Mouse (Mus musculus) liver, adult (tissue): ENCODE measurements around the gene Timm29.

Source experiments
- GATA4 ChIP-seq: IDR thresholded peaks from 2 replicates; pipeline ENCODE4 v1.6.1; 2014; ENCODE audit warnings: mild to moderate bottlenecking, low read length; ENCODE audit not compliant: insufficient replicate concordance

Timm29 gene

DNA sequence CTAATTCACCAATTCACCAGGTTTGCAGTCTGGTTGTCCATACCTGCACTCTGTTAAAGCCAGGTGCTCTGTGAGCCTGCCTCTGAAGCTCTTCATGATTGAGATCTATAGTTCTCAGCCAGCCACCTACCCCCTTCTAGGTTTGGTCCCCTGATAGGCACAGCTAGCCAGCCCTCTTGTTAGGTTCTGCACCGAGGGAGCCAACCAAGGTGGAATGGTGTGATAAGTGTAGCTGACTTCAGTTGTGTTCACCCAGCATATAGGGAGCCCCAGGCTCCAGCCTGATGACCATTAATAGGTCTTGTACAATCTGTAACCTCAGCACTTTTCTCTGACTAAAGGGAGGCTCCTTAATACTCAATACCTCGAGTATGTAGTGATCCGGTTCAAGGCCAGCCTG lies 7.7 kb downstream of the Timm29 start:
- no peak for TF ChIP-seq GATA4

DNA sequence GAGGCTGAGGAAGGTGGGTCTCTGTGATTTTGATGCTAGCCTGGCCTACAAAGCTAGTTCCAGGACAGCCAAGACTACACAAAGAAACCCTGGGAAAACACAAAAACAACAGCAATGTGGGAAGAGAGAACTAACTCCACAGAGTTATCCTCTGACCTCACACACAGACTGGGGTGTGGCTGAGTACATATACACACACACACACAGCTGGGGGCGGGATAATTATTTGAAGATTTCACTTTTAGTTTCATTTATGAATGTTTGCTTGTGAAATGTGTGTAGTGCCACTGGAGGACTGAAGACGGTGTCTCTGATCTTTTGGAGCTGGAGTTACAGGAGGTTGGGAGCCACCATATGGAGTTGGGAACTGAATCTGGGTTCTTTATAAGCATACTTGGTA lies 8.6 kb downstream of the Timm29 start:
- no peak for TF ChIP-seq GATA4

DNA sequence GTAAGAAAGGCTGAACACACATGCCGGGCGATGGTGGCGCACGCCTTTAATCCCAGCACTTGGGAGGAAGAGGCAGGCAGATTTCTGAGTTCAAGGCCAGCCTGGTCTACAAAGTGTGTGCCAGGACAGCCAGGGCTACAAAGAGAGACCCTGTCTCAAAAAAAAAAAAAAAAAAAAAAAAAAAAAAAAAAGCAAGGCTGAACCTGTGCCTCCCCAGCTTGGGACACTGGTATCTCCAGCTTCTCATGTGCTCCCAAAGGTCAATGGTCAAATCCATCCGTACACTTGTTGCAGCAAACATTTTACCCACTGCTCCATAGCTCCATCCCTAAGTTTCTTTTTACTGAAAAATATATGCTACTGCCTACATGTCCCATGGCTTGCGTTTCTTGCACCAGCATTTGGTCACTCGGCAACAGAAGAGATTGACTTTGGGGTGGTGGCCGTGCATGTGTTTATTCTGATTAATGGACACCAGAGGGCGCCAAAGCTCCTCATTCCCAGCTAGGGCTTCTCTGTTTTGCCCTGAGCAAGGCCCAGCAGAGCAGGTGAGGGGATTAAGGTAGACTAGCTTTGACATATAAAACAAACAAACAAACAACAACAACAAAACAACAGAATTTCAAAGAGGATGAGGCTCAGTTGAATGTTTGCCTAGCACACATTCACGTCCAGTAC lies 9.3 kb downstream of the Timm29 start:
- no peak for TF ChIP-seq GATA4

DNA sequence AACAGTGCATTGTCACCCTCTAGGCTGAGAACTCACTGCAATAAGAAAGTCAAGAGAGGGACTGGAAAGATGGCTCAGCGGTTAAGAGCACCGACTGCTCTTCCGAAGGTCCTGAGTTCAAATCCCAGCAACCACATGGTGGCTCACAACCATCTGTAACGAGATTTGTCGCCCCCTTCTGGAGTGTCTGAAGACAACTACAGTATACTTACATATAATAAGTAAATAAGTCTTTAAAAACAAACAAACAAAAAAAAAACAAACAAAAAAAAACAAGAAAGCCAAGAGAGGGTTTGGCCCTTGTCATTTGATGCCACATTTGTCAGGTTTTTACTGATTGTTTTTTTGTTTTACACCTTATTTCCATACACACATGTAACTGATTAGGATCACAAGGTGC lies 11.6 kb downstream of the Timm29 start:
- no peak for TF ChIP-seq GATA4

DNA sequence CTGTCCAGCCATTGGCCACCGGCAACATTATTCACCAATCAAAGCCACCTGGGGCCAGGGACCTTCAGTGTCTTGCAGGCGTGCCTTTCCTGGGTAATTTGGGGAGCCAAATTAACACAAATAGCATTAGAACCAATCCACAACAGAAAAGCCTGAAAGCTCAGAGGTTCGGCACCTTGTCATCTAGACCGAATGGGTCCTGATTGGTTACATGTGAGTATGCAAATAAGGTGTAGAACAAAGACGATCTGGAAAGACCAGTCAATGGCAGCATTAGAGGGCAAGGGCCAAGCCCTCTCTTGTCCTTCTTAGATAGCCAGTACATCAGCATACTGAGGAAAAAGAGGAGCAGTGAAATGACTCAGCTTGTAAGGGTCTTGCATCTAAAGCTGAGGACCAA lies 13.3 kb downstream of the Timm29 start:
- no peak for TF ChIP-seq GATA4

DNA sequence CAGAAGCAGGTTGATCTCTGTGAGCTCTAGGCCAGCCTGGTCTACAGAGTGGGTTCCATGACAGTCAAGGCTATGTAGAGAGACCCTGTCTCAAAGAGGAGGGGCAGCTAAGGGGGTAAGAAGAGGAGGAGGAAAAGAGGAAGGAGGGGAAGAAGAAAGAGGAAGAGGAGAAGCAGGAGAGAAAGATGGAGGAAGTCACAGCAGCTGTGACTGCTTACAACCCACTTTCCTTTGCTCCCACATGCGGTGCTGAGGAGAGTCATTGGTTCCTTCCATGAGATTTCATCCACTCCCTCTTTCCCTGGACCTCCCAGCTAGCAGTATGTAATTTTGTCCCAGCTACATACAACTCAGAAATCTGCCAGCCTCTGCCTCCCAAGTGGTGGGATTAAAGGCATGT lies 14.1 kb downstream of the Timm29 start:
- no peak for TF ChIP-seq GATA4

DNA sequence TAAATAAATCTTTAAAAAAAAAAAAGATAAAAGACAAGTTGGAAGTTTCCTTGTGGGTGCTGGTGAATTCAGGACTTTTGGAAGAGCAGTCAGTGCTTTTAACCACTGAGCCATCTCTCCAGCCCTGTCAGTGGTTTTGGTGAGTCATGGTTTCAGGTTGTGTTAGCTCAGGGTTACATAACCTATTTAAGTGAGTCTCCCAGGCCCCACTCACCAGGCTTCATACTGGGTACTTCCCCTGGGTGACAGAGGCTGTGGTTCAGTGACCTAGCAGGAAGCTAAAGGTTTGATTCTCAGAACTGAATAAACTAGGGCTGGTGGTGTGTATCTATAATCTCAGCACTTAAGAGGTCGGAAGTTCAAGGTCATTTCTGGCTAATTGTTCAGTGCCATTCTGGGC lies 17.3 kb downstream of the Timm29 start:
- no peak for TF ChIP-seq GATA4

DNA sequence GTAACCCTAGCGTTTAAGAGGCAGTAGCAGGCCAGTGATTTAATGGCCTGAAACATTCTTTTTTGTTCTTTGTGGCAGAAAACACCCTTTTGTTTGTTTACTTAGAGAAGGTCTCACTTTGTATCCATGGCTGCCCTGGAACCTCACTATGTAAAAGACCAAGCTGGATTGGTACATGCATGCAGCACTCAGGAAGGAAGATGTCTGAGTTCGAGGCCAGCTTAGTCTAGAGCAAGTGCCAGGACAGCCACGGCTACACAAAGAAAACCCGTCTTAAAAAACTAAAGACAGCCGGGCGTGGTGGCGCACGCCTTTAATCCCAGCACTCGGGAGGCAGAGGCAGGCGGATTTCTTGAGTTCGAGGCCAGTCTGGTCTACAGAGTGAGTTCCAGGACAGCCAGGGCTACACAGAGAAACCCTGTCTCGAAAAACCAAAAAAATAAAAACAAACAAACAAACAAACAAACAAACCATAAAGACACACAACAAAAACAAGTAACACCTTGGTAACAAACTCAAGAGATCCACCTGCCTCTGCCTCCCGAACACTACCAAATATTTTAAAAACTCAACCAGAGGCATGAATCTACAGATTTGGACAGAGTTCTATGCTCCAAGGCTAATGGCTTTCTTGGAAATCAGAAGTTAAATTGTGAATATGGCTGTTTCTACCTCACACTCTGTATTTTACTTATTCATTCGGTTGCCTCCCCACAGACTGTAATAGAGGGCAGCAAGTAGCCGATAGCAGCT lies 22.5 kb downstream of the Timm29 start:
- no peak for TF ChIP-seq GATA4

DNA sequence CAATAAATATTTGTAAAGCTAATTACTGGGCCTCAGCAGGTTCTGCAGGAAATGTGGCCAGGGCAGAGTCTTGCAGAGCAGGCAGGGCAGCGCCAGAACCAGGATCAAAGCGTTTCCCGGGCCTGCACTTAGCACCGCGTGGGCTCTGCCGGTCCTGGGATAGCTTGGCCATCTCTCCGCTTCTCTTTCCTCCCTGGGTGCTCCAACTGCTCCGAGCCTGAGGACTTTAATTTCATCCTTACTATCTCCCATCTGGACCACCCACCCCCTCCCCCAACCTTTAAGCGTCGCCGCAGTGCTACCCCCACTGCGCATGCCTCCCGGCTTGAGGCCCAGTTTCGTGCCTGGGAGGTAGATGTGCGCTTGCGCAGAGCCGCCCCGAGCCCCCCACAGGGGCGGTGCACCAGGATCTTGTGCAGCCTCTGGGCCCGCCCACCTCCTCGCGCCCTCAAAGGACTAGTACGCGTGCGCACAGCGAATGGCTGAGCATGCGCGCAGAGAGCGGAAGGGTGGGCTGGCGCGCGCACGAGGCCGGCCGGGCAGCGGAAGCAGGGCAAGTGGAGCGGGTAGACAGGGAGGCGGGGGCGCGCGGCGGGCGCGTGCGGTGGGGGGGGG lies 23.2 kb downstream of the Timm29 start, which contains the start of gene Smarca4:
Gene Smarca4, plus strand, starts transcription at position 553 of the 615 bp plus-strand sequence.
- peak; percentile 51; the same call in 1 of the 2 replicates for TF ChIP-seq GATA4

DNA sequence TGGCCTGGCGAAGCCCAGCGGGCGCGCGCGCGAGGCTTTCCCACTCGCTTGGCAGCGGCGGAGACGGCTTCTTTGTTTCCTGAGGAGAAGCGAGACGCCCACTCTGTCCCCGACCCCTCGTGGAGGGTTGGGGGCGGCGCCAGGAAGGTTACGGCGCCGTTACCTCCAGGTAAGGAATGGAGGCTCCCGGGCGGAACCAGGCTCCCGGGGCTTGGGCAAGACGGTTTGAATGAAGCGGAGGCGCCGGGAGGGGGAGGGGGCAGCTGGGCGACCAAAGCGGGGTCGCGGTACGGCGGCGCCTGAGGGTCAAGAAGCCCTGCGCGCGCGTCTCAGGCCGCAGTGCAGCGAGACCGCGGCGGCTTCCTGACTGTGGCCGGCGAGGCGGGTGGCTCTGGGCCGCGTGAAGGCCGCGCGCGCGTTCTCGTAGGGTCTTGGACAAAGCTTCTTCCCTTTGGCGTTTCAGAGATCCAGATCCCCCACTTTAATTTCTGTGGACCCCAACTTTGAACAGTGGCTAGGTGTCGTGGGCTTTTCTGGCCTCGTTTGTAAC lies 23.8 kb downstream of the Timm29 start:
- peak; percentile 30; the same call in 1 of the 2 replicates for TF ChIP-seq GATA4

DNA sequence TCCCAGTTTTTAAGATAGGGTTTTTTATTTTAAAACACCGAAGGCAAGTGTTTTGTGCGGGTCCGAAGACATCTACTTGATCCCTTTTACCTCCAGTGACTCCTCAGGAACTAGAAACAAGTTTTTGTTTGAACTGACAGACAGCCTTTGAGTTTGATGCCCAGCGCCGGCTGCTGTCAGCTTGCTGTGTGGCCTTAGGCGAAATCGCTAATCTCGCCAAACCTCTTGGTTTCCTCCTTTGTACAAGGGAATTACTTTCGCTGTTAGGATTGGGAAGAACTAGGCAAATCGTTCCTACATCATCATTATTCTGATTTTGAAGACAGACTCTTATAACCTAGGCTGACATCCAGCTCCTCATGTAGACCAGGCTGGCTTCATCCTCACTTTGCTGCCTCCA lies 24.5 kb downstream of the Timm29 start:
- TF ChIP-seq GATA4, result no peak

DNA sequence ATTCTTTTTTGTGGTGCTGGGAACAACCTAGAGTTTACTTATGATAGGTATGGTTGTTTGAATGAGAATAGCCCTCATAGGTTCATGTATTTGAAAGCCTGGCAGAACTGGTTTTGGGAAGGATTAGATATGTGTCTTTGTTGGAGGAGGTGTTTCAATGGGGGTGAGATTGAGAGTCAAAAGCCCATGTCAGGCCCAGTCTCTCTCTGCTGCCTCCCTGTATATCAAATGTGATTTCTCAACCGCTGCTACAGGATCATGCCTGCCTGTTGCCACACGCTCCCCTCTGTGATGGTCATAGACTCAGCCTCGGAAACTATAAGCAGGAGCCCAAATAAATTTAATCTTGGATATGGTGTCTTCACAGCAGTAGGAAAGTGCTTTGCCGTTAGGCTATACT lies 27.7 kb downstream of the Timm29 start:
- TF ChIP-seq GATA4, result no peak

DNA sequence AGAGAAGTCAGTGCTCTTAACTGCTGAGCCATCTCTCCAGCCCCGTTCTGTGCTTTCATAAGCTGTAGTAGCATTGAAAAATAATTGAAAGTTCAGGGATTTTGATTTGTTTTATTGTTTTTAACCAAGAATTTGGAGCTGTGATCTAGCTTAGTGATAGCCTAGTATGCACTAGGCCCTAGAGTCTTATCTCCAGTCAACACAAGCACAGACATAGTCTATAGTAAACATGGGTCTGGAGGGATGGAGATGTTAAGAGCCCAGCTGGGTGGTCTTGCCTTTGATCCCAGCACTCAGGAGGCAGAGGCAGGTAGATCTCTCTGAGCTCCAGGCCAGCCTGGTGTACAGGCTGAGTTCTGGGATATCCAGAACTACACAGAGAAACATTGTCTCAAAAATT lies 30.2 kb downstream of the Timm29 start:
- TF ChIP-seq GATA4, result no peak

DNA sequence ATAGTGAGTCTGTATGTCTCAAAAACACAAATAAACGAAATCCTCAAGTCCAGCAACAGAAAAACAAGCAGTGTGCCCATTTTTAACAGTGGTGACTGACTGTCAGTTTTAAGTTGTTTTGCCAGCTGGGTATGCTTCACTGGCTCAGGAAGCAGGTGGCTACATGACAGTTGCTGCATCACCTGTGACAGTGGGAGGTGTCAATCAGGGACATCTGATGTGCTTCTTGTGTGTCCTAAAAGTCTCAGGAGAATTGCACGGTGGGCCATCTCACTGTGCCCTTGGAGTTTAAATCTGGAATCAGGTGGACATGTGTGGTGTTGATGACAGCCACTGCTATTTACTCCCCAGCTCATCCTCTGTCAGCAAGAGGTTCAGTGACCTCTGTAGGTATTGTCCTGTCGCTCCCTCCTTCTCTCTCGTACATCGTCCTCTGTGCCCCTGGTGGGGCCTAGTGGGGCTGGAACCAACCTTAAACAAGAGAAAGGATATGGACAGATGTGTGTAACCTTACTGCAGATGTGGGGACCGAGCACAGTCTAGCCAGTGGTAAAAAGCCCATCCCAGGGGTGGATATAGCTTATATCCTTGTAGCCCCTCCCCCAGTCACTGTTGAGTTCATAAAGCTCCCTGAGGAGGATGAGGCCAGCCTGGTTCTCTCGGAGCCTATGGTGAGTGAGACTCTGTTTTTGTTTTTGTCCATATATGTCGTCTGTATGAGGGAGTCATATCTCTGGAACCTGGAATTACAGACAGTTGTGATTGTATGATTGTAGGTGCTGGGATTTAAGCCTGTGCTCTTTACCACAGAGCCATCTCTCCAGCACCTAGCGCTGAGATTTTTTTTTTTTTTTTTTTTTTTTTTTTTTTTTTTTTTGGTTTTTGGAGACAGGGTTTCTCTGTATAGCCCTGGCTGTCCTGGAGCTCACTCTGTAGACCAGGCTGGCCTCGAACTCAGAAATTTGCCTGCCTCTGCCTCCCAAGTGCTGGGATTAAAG lies 33.1 kb downstream of the Timm29 start:
- TF ChIP-seq GATA4, result no peak

DNA sequence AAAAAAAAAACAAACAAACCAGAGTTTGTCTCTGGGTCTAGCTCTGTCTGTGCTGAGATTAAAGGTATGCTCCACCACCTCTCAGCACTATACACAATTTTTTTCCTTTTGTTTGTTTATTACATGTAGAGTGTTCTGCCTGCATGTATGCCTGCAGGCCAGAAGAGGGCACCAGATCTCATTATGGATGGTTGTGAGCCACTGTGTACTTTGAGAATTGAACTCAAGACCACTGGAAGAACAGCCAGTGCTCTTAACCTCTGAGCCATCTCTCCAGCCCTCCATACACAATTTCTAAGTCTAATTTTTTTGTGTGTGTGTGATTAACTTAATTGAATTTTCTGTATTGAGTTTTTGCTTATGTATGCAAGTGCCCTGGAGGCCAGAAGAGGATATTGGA lies 34.0 kb downstream of the Timm29 start:
- no peak for TF ChIP-seq GATA4

DNA sequence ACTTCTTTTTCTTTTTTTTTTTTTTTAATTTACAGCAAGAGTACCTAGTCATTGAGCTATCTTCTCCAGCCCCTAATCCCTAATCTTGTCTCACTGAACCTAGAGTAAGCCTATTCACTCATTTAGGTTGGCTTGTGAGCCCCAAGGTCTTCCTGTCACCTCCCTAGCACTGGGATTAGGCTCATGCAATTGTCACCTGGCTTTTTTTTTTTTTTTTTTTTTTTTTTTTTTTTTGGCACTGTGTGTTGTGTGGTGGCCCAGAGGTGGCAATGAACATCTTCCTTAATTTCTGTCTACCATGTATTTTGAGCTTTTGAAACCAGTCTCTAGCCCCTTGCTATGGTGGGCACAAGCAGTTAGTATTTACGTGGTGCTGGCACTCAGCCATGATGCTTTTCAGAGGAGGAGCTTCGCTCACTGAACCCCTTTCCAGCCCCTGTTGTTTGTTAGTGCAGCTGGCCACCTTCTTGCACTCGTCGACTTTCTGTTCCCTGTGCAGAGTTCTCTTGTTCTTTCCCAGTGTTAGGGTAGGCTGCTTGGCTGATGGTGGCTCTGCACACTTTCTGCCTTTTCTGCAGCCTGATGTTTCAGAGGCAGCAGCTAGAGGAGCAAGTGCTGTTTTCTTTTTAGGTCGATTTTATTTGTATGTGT lies 34.7 kb downstream of the Timm29 start:
- no peak for TF ChIP-seq GATA4
